Mouse (Mus musculus): ENCODE data around the gene Atp2a3. TPM values are rescaled to one million over a fixed set of nuclear protein-coding genes. Genes with fewer than 3 reads are reported as not detected.

The Atp2a3 gene
- polyA plus RNA-seq, 1 experiment from 2014 or later, result 5.1 TPM

DNA sequence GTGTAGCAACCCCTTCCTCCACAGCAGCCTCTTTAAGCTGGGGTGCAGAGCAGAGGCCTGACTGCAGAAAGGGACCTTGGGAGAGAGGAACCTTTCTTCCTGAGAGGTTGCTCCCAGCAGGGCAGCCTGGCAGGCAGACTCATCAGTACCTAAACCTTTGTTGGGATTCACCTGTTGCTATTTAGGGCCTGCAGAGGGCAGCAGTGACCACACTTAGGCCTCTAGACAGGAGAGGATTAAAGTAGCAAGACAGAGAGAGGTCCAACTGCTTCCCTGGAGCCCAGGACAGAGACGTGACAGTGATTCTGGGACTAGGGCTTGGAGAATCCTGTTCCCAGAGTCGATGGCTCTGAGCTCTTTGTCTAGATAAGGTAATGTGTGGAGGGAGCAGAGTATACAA is 45.4 kb downstream of the Atp2a3 start:
- Histone ChIP-seq H3K79me2 (ENCODE audit: inconsistent target) (no peaks in the 10 kb centered on the region), H3K36me3 (ENCODE audit: inconsistent target) (no peaks in the 10 kb centered on the region), H3K4me3 (ENCODE audit: inconsistent target) (no peak overlapping the region), H3K27ac (no peak overlapping the region)
- 25% methylated on average over 2 of the region's 2 CpGs for WGBS (ENCODE audit: missing documents)

DNA sequence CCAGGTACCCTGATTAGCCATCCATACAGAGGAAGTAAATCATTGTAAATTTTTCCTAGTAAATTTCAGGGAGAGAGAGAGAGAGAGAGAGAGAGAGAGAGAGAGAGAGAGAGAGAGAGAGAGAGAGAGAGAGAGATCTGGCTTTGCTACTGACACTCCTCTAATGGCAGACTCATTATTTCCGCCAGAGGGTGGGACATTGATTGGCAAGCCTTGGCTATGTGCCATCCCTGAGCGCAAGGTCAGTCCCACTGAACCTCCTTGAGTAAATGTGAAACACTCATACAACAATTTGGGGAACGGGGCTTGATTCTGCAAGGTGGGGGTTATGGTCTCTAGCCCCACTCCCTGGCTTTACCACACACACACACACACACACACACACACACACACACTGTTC is 46.1 kb downstream of the Atp2a3 start:
- 88% methylated on average over 3 of the region's 3 CpGs for WGBS (ENCODE audit: missing documents)
- no peak overlapping the region for H3K4me3 ChIP-seq (ENCODE audit: inconsistent target)
- H3K36me3 ChIP-seq (ENCODE audit: inconsistent target), result no peaks in the 10 kb centered on the region
- H3K27ac ChIP-seq, result no peak overlapping the region
- no peaks in the 10 kb centered on the region for H3K79me2 ChIP-seq (ENCODE audit: inconsistent target)

DNA sequence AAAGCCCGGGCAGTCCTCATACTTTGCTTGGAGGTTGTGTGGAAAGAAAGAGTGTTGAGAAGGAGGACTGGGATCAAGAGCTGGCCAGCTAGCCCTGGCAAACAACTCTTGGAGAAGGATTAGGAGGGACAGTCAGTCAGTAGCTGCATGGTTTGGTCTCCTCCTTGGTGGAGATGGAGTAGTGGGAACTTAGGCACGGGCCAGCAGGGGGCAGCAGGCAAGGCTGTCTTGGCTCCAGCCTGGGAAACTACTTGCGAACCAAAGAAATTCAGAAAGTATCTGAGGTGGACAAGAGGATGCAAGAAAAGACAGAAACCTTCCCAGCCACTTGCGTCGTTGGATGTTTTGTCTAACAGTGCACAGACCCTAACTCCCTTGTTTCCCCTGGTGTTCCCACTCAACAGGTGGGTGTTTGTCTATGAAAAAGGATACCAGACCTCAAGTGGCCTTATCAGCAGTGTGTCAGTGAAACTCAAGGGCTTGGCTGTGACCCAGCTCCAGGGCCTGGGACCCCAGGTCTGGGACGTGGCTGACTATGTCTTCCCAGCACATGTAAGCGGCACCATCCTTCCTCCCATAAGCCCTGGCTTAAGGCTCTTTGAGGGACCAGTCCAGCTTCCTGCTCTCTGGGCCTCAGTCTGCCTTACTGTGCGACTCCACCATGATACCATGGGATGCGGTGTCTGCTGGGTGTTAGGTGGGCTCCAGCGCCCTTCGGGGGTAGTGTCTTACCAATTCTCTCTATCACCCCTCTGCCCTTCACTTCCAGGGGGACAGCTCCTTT is 46.9 kb downstream of the Atp2a3 start:
- H3K27ac ChIP-seq, result no peak overlapping the region
- H3K36me3 ChIP-seq (ENCODE audit: inconsistent target), result no peaks in the 10 kb centered on the region
- 72% methylated on average over 11 of the region's 11 CpGs for WGBS (ENCODE audit: missing documents)
- H3K79me2 ChIP-seq (ENCODE audit: inconsistent target), result no peaks in the 10 kb centered on the region
- H3K4me3 ChIP-seq (ENCODE audit: inconsistent target), result no peak overlapping the region

DNA sequence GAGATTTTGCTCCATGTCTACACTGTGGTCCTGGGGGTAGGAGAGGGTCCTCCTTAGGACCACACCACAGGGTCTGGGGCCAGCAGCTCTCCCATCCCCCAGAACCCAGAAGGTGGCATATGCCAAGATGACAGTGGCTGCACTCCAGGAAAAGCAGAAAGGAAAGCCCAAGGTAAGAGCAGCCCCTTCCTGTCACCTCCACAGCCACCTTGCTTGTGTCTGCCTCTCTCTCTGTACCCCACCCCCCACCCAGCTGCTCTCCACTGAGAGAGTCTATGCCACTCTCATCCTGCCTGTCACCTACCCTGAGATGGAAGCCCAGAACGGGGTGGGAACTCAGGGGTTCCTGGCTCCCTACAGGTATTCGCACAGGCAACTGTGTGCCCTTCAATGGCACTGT is 47.9 kb downstream of the Atp2a3 start:
- no peak overlapping the region for H3K4me3 ChIP-seq (ENCODE audit: inconsistent target)
- WGBS (ENCODE audit: missing documents), result 96% methylated on average over 2 of the region's 2 CpGs
- no peaks in the 10 kb centered on the region for H3K79me2 ChIP-seq (ENCODE audit: inconsistent target)
- no peak overlapping the region for H3K27ac ChIP-seq
- no peaks in the 10 kb centered on the region for H3K36me3 ChIP-seq (ENCODE audit: inconsistent target)

DNA sequence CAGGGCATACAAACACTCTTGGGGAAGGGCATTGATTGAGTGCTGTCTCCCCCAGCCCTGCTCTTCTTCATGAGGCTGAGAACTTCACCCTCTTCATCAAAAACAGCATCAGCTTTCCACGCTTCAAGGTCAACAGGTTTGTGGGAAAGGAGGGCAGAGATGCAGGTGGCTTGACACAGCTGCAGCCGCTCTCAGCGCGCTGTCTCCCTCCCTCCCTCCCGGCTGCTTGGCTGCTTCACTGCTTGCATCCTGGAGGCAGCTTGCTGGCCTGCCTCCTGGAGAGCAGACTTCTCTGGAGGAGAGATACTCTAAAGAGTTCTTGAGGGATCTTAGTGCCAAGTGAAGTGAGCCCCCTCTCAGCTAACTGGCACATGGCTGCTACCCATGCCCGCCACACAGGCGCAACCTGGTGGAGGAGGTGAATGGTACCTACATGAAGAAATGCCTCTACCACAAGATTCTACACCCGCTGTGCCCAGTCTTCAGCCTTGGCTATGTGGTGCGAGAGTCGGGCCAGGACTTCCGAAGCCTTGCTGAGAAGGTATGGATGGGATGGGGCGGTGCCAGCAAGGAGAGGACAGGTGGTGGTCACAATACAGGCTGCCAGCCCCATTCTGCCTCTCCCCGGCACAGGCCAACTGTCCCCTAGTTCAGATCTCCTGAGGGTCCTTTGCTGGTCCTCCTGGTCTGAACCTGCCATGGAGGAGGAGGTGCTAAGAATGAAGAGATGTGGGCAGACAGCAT is 48.7 kb downstream of the Atp2a3 start:
- H3K36me3 ChIP-seq (ENCODE audit: inconsistent target), result no peaks in the 10 kb centered on the region
- H3K4me3 ChIP-seq (ENCODE audit: inconsistent target), result no peak overlapping the region
- WGBS (ENCODE audit: missing documents), result 97% methylated on average over 12 of the region's 13 CpGs
- H3K79me2 ChIP-seq (ENCODE audit: inconsistent target), result no peaks in the 10 kb centered on the region
- H3K27ac ChIP-seq, result no peak overlapping the region

DNA sequence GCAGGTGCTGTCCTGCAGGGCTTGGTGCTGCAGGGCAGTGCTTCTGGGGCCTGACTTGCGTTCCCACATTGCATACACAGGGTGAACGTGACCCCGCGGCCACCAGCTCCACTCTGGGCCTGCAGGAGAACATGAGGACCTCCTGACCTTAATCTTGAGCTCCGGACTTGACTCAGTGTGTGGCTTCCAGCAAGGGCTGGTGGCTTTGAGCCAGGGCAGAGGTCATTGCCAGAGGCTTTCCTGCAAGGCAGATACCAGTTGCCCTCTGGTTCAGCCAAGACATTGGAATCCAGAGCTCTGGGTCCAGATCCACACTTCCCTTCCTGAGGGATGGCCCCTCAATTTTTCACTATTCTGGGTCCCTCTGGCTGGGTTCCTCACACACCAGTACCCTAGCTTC is 53.0 kb downstream of the Atp2a3 start:
- H3K36me3 ChIP-seq (ENCODE audit: inconsistent target), result no peaks in the 10 kb centered on the region
- no peak overlapping the region for H3K4me3 ChIP-seq (ENCODE audit: inconsistent target)
- H3K27ac ChIP-seq, result no peak overlapping the region
- 99% methylated on average over 5 of the region's 5 CpGs for WGBS (ENCODE audit: missing documents)
- H3K79me2 ChIP-seq (ENCODE audit: inconsistent target), result no peaks in the 10 kb centered on the region

DNA sequence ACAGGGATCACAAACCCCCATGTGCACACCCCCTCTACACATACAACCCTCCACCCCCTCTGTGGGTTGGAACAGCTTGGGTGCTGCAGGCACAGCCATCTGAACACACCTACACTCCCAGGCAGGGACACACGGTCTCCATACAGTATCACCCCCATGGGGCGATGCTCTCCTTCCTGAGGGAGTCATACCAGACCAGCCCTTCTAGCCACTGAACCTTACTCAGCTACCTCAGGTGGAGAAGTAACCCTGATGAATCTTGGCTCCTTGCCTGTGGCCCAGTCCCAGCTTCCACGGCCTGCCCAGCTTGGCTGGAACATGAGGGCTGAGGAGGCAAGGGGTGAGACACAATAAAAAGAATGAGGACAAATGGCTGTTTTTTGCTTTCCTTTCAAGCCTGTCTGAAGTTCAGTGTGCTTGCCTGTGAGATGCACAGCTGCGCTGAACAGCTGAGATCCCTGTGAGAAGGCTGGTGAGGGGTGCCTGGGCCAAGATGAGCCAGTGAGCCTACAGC is 53.9 kb downstream of the Atp2a3 start:
- Histone ChIP-seq H3K27ac (no peak overlapping the region), H3K4me3 (ENCODE audit: inconsistent target) (no peak overlapping the region), H3K36me3 (ENCODE audit: inconsistent target) (no peaks in the 10 kb centered on the region), H3K79me2 (ENCODE audit: inconsistent target) (no peaks in the 10 kb centered on the region)
- WGBS (ENCODE audit: missing documents), result 96% methylated on average over 4 of the region's 4 CpGs

DNA sequence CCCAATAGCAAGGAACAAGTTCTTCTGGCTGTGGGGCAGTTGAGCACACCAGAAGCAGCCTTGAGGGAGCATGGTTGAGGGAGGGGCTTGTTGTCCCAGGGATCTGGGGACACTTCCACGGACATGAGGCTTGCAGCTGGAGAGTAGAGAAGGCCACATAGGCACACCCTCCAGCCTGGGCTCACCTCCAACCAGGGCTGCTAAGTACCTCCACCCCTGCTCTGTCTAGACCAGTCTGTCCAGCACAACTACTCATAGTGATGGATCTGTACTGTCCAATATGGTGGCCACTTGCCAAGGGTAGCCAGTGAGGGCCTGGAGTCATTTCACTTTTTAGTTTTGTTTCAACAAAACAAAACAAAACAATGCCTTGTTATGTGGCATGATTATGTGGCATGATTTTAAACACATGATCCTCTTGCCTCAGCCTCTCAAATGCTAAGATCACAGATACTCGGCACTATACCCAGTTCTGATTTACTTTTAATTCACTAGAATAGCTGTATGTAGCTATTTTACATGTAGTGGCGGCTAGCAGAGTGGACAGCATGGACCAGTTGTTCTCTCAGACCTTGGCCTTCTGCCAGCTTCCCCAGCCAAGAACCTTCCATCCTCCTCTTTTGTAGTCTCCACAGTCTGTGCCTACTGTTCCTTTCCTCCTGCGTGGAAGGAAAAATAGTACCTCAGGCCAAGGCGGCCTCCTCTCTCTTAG is 54.6 kb downstream of the Atp2a3 start:
- WGBS (ENCODE audit: missing documents), result 93% methylated on average over 5 of the region's 5 CpGs
- Histone ChIP-seq H3K79me2 (ENCODE audit: inconsistent target) (no peaks in the 10 kb centered on the region), H3K27ac (no peak overlapping the region), H3K4me3 (ENCODE audit: inconsistent target) (no peak overlapping the region), H3K36me3 (ENCODE audit: inconsistent target) (no peaks in the 10 kb centered on the region)

DNA sequence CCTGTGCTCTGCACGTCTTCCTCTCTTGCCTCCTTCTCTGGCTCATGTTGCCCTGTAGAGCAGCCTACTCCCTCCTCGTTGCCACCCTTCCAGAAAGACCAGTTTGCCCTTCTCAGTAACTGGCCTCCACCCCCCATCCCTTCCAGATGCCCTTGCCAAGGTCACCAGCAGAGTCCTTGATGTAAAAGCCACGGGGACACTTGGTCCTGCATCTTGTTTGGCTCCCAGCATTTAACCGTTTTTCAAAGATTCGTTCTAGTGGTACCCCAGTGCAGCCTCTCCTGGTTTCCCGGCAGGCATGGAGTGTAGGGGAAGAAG is 55.1 kb downstream of the Atp2a3 start:
- no peak overlapping the region for H3K27ac ChIP-seq
- no peak overlapping the region for H3K4me3 ChIP-seq (ENCODE audit: inconsistent target)
- WGBS (ENCODE audit: missing documents), result 97% methylated on average over 6 of the region's 6 CpGs
- no peaks in the 10 kb centered on the region for H3K36me3 ChIP-seq (ENCODE audit: inconsistent target)
- H3K79me2 ChIP-seq (ENCODE audit: inconsistent target), result no peaks in the 10 kb centered on the region

DNA sequence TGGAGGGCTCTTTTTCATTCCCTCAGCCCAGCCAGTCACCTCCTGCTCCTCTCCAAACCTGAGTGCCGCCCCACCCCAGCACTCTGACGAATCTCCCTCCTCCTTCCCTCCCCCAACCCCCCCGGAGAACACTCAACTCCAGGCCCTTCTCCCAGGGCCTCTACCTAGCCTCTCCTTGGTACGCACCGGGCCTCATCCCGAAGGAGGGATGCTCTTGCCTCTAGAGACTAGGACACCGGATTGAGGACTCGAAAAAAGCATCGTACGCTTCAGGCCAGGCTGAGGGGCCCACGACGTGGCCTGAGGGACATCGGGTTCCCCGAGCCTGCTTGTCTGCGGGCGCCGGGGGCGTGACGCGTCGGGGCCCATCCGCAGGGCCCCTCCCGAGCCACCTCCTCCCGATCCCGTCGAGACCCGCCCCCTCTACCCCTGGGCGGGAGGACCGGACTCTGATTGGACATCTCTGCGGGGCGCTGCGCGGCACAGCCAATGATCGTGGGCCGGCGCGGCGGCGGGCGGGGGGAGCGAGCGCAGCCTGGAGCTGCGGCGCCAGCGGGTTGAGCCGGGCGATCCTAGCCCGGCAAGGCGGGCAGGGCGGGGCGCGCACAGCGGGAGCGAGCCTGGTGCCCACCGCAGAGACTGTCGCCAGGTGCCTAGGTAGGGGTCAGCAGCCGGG is 57.6 kb downstream of the Atp2a3 start, which contains the start of gene Camkk1:
Gene Camkk1 (plus strand): TSS at position 538 of the 676 bp plus-strand sequence.
- Histone ChIP-seq H3K79me2 (ENCODE audit: inconsistent target) (no peaks in the 10 kb centered on the region), H3K27ac (no peak within 1 kb of the TSS), H3K36me3 (ENCODE audit: inconsistent target) (no peaks in the 10 kb centered on the region), H3K4me3 (ENCODE audit: inconsistent target) (no peak within 1 kb of the TSS)
- 2% methylated on average over 57 of the region's 57 CpGs for WGBS (ENCODE audit: missing documents)

DNA sequence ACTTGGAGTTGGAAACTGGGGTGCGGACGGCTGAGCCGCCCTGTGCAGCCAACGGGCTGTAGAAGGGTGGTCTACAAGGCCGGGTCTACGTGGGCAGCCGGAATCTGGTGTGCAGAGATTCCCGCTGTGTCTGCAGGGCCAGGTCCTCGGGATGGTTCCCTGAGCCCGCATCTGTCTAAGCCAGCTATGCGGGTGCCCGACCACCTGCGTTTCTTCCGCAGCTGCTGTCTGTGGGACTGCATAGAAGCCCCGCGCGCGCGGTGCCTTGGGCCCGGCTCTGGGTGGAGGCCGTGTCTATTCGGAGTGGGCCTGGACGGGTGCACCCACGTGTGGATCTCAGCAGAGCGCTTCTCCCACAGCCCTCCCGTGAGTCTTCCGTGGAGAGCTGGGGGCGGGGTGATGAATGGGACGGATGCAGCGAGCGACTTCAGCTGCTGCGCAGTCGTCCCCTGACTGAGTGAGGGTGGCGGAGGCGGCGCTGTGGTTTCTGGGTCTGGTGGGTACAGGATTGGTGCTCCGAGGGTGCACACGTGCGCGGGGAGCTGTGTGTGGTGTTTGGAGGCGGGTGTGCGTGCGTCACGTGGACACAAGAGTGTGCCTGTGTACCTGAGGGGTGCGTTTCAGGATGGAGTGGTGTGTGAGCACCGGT is 58.3 kb downstream of the Atp2a3 start:
- Histone ChIP-seq H3K36me3 (ENCODE audit: inconsistent target) (no peaks in the 10 kb centered on the region), H3K27ac (no peak overlapping the region), H3K79me2 (ENCODE audit: inconsistent target) (no peaks in the 10 kb centered on the region), H3K4me3 (ENCODE audit: inconsistent target) (no peak overlapping the region)
- under 1% methylated on average over 45 of the region's 46 CpGs for WGBS (ENCODE audit: missing documents)

DNA sequence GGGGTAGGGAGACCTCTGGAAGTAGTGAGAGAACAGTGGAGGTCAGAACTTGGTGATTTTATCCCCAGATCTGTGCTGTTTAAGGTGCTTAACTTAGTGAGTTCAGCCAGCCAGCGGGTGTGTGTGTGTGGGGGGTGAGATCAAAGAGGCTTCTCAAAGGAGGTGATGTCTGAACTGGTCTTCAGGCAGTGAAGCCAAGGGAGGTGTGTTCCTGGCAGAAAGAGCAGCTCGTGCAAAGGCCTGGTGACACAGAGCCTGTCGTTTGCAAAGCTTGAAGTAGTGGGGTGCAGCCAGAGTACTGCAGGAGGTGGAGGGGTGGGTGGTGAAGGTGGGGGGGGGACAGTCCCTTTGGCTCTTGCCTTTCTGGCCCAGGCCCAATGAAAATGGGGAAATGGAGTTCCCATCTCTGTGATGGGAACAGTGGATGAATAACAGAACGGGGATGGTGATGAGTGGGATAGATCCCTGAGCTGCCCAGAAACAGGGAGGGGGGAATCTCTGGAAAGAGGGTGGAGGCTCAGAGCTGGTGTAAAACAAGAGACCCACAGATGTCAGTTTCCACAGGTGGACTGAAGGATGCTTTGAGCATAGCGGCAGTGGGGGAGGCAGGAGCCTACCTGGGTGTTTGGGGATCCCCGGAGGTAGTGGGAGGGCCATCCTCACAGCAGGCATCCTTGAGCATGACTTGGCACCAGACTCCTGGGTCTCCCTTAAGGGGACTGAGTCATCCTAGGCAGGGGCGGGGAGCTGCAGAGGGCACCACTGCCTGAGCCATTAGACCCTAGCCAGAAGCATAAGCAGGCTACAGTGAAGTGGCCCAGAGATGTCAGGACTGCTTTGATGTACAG is 60.2 kb downstream of the Atp2a3 start:
- Histone ChIP-seq H3K36me3 (ENCODE audit: inconsistent target) (no peaks in the 10 kb centered on the region), H3K4me3 (ENCODE audit: inconsistent target) (no peak overlapping the region), H3K79me2 (ENCODE audit: inconsistent target) (no peaks in the 10 kb centered on the region), H3K27ac (no peak overlapping the region)
- WGBS (ENCODE audit: missing documents), result 85% methylated on average over 7 of the region's 7 CpGs

DNA sequence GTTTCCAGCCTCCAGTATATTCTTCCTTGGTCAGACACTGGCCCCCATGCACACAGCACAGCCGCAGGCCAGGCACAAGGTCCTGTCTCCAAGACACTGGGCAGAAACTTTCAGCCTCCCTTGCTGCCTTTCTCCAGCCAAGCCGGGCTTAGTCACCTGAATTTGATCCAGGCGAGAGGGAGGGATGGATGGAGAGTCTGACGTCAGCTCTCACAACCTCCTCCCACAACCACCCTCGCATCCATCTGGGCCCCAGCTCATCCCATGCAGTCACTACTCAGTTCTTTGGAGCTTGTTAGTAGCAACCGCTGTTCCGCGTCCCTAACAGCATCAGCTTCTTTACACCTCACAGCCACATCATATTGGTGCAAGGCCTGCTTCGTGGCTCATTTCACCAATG is 62.1 kb downstream of the Atp2a3 start:
- Histone ChIP-seq H3K79me2 (ENCODE audit: inconsistent target) (no peaks in the 10 kb centered on the region), H3K36me3 (ENCODE audit: inconsistent target) (no peaks in the 10 kb centered on the region), H3K27ac (no peak overlapping the region), H3K4me3 (ENCODE audit: inconsistent target) (no peak overlapping the region)
- WGBS (ENCODE audit: missing documents), result 90% methylated on average over 9 of the region's 9 CpGs

All from macrophage (primary cell).